Mouse (Mus musculus): ENCODE results near the gene Cby3.

Gene Cby3

GRCm38 (mm10) chr11:50389011-50389410, 34.7 kb downstream of the Cby3 start:
- no peak for DNase-seq (ENCODE audit: low read depth)

- no peak for DNase-seq (ENCODE audit: low read depth)
Observed at GRCm38 (mm10) chr11:50389616-50390015, 35.4 kb downstream of the Cby3 start.

- DNase-seq (ENCODE audit: low read depth): no peak
Observed at GRCm38 (mm10) chr11:50391272-50391960, 37.2 kb downstream of the Cby3 start.

GRCm38 (mm10) chr11:50393306-50393705, 39.0 kb downstream of the Cby3 start:
- DNase-seq (ENCODE audit: low read depth): no peak

- DNase-seq (ENCODE audit: low read depth): no peak
Observed at GRCm38 (mm10) chr11:50394731-50395130, 40.5 kb downstream of the Cby3 start.

GRCm38 (mm10) chr11:50396766-50397307, 42.6 kb downstream of the Cby3 start:
- DNase-seq (ENCODE audit: low read depth): no peak

GRCm38 (mm10) chr11:50397316-50397715, 43.1 kb downstream of the Cby3 start:
- no peak for DNase-seq (ENCODE audit: low read depth)

GRCm38 (mm10) chr11:50398803-50399202, 44.5 kb downstream of the Cby3 start:
- DNase-seq (ENCODE audit: low read depth): no peak

- DNase-seq (ENCODE audit: low read depth): no peak
Observed at GRCm38 (mm10) chr11:50402481-50402880, 48.2 kb downstream of the Cby3 start.

- DNase-seq (ENCODE audit: low read depth): no peak
Observed at GRCm38 (mm10) chr11:50403367-50404014, 49.2 kb downstream of the Cby3 start.

GRCm38 (mm10) chr11:50407235-50407634, 53.0 kb downstream of the Cby3 start:
- DNase-seq (ENCODE audit: low read depth): no peak

Measured in c-Kit-positive CD71-negative TER-119-negative erythroid progenitor cells, embryonic 14.5 days (primary cell).